Mouse (Mus musculus) ovary, postnatal 10 days (tissue): ENCODE results near the gene Vmp1.

Experiments
- DNase-seq: peaks from one replicate; pipeline ENCODE4 v3.0.0; 2022; ENCODE audit warnings: low spot score

The Vmp1 gene

DNA sequence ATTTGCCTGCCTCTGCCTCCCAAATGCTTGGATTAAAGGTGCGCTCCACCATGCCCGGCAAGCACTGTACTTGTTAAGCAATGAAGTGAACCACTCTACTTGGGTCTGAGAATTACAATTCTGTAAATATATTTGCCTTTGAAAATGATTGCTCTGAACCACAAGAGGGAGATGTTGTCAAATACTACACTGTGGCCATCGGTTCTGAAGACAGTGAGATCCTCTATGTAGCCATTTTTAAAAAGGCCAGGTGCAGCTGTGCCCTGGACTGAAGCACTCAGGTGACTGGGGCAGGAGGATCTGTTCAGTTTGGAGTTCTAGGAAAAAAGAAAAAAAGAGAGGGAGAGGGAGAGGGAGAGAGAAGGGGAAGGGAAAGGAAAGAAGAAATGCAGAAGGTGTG lies 115.2 kb downstream of the Vmp1 start:
- no peak for DNase-seq

DNA sequence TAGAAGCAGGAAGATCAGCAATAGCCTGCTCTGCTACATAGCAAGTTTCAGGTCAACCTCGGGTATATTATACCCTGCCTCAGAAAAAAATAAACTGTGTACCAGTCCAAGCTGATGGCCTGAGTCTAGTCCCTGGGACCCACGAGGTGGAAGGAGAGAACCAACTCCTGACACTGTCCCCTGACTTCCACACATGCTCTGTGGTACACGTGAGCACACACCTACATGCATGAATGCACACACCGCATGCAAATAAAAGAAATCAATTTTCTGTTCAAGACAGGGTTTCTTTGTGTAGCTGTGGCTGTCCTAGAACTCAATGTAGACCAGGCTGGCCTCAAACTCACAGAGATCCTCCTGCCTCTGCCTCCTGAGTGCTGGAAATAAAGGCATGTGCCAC lies 125.4 kb downstream of the Vmp1 start:
- DNase-seq: no peak

DNA sequence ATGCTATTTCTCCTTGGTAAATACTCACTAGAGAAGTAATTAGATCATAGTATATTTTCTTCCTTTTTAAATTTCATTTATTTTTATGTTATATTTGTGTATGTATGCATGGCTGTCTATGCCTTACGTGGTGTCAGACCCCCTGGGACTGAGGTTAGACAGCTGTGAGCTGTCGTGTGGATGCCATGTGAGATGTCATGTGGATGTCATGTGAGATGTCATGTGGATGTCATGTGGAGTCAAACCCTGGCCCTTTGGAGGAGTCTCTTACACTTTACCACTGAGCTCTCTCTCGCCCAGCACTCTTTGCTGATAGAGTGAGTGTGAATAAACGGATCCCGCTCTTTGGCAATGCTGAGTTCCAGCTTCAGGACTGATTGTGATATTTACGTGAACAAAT lies 130.1 kb downstream of the Vmp1 start:
- no peak for DNase-seq

DNA sequence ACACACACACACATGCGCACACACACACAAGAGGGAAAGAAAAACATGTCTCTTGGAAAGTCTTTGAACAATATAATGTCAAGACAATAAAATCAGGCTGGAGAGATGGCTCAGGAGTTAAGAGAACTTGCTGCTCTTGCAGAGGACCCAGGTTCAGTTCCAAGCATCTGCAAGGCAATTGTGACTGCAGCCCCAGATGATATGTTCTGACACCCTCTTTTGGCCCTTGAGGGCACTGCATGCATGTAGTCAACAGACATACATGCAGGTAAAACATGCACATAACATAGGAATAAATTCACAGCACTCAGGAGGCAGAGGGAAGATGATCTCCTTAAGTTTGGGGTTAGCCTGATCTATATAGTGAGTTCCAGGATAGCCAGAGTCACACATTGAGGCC lies 136.2 kb downstream of the Vmp1 start:
- DNase-seq: no peak

DNA sequence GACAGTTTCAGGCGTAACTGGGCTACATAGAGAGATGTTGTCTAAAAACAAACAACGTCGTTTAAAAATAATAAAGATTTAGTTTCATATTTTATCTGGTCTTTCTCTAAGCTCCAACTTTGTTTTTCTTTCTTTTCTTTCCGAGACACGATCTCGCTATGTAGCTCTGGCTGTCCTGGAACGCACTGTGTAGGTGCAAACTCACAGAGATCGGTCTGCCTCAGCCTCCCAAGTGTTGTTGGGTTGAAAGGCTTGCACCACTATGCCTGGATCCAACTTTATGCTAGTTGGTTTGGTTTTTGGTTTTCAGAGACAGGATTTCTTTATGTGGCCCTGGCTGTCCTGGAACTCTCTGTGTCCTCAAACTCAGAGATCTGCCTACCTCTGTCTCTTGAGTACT lies 138.1 kb downstream of the Vmp1 start:
- DNase-seq: no peak

DNA sequence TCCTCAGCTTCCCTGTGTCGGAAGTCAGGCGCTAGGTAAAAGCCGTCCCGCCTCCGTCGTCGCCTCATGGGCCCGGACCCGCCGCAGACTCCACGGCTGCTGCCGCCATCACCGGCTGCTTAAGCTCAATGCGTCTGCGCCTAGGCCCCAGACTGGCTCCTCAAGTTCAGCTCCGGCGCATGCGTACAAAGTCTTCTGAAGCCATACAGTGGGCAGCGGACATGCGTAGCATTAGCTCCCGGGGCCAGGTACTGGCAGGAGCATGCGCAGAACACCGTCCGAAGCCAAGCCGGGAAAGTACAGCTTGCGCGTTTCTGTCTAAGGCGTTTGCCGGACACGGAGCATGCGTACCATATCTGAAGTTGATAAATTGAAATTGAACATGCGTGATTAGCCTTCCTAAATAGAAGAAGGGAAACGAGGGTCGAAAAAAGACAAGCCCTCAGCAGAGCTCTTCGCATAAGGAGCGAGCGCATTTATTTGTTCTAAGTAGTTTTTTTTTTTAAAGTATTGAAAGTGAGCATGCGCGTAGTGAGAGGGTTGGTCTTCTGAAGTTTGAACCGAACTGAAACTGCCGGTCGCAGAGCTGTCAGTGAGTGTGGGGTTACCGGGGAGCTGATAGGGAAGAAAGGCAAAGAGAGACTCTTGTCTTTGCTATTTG lies 138.9 kb downstream of the Vmp1 start, which contains the start of the genes Rps6kb1 and Tubd1:
Gene Rps6kb1, minus strand, starts transcription at position 167 of the 661 bp plus-strand sequence.
Gene Tubd1, plus strand, starts transcription at position 353 of the 661 bp plus-strand sequence.
- peak; percentile 97 for DNase-seq

DNA sequence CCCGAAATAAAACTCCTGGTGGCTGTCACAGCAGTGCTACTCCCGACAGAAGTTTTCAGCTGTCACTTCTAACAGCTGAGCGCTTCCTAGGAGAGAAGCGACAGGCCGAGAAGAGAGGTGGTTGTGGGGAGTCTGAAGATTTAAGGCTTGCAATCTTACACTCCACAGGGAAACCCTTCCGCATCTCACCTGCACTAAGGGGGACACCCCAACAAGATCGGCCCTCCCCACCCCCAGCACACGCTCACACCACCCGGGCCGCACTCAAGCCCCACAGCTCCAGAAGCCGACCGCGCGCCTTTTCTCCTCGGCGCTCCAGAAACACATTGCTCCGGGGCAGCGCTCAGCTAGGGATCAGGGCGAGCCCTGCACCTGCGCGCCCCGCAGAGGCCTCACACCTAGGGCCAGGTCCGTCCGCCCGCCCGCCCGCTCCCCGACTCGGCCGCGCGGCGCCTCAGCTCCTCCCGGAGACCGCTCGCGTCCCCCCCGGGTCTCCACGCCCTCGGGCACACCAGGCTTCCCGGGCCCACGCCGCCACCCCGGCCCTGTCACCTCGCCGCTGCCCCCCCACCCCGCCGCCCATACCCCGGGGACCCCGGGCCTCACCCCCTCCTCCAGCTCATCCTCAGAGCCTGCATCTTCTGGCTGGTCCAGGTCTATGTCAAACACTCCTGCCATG lies 139.5 kb downstream of the Vmp1 start:
- DNase-seq: no peak

DNA sequence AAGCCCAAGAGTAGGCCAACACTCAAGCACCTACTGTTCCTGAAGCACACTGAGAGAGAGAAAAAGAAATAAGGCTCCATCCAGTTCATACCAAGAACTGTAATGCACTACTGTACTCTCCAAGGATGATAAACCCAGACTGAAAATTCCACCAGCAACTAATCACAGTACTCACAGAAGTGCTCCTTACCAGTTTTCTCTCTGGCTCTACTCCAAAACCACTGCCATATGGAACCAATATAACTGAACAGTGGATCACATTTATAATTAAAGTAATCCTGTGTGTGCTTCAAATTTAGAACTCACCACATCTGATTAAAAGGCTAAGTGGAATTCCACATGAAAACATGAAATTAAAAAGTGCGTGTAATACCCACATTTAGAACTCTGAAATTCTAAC lies 140.8 kb downstream of the Vmp1 start:
- no peak for DNase-seq

DNA sequence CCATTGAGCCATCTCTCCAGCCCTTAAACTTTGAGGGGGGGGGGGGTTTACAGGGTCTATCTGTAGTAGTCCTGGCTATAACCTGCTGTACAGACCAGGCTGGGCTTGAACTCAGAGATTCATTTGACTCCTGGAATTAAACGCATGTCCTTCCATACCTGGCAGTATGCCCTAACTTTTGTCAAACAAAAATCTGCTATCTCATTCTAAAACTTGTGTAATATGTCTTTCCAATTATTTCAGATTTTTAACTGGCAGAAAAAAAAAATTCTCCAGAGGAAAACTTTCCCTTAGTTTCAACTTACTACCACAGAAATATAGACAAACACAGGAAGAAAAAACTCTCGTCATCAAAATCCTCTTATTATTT lies 143.2 kb downstream of the Vmp1 start:
- no peak for DNase-seq

DNA sequence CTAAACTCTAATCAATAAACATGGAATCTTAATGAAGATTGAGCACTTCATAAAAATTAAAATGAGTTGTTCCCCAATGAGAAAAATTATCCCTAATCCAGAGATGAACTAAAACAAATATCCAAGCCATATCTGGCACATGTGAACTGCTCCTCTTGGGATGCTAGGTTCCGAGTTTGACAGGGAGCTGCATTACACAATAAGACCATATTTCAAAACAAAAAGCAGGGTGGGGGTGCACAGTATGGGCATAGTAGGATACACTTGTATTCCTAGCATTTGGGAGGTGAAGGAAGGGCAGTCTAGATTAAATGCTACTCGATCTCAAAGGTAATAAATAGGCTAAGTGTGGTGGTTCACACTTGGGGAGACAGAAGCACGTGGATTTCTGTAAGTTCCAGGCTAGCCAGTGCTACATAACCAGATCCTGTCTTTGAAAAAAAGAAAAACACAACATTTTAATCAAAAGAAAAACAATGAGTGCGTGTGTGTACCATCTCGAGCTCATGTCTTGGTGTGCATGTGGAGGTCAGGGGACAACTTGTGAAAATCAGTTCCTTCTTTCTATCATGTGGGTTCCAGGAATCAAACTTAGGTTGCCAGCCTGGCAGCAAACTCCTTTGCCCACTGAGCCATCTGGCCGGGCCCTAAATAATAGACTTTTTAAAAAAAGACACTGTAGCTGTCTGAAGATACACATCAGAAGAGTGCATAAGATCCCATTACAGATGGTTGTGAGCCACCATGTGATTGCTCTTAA lies 143.7 kb downstream of the Vmp1 start:
- DNase-seq: no peak

DNA sequence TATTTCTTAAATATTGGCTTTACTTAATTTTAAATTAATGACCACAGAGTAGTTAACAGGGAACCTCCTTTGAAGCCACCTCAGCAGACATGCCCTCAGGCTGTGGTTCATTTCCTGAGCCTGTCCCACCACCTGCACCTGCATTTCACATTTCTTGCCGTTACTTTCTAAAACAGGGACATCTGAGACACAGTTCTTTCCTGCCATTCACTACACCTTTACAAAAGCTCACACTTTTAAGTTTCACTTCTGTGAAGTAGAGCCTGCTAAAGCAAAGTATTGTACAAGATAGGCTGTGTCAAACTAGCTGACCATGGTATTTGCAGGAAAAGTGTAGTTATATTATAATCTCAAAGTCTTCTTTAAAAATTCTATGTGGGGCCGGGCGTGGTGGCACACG lies 144.8 kb downstream of the Vmp1 start:
- no peak for DNase-seq

DNA sequence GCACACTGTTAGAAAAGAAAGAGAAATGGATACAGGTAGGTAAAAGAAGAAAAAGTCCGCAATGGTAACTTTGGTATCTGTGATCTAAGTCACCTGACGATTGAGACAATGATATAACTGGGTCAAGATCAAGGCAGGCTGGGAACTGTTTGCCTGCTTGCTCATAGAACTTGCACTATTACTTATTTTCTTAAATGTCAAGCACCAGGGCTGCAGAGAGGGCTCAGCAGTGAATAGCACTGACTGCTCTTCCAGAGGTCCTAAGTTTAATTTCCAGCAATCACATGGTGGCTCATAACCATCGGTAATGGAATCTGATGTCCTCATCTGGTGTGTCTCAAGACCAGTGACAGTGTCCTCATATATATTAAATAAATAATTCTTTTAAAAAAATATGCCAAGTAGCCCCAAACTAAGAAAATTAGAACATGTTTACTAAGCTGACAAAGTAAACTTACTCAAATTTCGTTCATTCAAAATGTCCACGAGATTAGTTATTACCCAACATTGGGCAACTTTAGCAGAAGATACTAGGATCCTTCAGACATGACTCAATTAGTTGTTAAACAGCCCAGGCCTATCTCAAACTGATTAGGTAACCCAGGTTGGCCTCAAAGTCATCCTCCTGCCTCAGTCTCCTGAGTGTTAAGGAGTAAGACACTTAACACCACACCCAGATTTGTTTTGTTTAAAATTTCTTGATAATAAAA lies 149.3 kb downstream of the Vmp1 start:
- no peak for DNase-seq
